Mouse (Mus musculus): ENCODE measurements around the gene Cs.

Cs gene

DNA sequence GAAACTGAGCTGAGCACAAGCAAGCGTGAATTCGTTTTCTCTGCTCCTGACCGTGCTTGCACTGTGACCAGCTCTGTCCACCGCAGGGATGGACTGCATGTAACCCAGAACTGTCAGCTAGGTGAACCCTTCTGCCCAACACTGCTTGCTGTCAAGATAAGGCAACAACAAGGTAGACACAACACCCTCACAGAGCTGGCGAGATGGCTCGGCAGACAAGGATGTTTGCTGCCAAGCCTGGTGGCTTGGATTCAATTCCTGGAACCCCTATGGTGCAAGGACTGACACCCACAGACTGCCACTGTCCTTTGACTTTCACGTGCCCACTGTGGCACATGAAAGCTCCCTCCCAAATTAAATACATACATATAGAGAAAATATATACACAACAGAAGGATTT, 66.4 kb downstream of the Cs start:
- DNase-seq (ENCODE audit: extremely low spot score, low read depth, low spot score), result no peak

DNA sequence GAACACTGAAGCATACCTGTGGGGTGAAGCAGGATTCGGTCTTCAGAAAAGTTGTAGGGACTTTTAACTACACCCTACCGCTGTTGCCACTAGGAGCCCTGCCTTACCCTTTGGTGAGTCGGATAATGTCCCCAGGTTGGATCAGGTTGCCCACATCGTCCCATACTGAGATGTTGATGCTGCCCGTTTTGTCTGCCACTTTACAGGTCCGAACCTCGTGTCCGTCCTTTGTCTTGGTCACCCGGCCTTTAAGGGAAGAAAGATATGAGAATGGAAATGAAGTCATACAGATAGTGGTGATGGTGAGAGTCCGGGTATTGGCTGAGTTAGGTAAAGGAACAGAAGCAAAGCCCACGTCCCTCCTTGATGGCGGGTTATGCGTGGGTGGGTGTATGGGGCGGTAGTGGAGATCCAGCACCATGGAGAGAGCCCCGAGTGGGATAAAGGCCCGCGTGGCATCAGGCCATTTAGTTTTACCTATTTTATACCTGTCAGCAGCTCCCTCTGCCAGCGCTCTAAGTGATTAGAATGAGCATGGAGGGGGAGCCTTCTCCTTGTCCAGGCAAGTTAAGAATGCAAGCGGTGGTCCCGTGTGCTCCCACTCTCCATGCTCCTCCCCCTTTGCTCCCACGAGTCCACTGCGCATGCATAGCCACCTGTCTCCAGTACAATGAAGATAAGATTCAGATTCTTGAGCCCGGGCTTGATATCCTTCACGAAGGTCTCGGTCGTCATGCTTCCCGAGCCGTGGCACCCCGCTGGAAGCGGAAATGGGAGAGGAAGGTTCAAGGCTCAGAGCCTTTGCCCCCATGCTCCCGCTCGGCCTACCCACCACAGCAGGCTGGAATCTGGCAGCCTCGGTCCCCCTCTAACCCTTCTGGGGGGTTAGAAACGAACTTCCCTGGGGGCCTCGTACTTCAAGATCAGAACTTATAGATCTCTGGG, 71.3 kb downstream of the Cs start:
- DNase-seq (ENCODE audit: extremely low spot score, low read depth, low spot score), result no peak

DNA sequence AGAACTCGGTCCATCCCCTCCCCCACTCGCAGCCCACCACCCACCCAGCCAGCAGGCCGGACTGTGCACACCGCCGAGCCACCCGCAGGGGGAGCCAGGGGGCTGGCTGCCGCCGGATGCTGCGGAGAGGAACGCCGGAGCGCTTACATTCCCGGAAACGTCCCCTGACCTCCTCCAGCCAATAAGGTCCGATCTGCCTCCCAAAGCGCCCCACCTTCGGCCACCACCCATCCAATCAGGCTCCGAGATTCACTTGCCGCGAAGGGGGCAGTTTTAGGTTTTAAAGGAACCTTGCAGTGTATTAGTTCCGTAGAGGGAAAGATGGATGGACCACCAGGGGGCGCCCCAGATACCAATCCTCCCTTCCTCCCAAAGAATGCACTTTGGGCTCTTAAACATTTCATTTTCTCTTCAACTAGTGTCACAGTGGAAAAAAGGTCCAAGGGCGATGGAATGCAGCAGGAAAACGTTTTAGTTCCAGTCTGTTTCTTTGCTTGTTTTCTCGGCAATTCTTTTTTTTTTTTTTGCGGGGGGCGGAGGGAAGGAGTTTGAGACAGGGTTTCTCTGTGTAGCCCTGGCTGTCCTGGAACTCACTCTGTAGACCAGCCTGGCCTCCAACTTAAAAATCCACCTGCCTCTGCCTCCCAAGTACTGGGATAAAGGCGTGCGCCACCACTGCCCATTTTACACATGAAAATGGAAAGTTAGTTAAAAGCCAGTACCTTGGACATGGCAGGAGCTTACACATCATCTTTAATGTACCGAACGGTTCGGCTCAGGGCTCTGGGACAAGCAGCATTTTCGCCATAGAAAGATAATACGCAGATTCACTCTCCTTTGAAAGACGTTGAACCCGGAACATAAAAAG, 72.4 kb downstream of the Cs start:
- DNase-seq (ENCODE audit: extremely low spot score, low read depth, low spot score), result peak; percentile 93

DNA sequence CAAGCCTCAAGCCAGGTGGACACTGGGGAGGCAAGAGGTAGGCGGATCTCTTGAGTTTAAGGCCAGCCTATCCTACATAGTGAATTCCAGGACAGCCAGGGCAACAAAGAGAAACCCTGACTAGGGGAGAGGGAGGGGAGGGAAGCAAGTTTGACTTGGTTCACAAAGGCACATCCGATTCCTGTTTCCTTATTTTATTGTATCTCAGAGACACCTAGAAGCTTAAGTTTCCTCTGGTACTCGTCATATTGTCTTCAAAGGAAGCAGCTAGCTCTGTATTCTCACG, 73.0 kb downstream of the Cs start:
- no peak for DNase-seq (ENCODE audit: extremely low spot score, low read depth, low spot score)

DNA sequence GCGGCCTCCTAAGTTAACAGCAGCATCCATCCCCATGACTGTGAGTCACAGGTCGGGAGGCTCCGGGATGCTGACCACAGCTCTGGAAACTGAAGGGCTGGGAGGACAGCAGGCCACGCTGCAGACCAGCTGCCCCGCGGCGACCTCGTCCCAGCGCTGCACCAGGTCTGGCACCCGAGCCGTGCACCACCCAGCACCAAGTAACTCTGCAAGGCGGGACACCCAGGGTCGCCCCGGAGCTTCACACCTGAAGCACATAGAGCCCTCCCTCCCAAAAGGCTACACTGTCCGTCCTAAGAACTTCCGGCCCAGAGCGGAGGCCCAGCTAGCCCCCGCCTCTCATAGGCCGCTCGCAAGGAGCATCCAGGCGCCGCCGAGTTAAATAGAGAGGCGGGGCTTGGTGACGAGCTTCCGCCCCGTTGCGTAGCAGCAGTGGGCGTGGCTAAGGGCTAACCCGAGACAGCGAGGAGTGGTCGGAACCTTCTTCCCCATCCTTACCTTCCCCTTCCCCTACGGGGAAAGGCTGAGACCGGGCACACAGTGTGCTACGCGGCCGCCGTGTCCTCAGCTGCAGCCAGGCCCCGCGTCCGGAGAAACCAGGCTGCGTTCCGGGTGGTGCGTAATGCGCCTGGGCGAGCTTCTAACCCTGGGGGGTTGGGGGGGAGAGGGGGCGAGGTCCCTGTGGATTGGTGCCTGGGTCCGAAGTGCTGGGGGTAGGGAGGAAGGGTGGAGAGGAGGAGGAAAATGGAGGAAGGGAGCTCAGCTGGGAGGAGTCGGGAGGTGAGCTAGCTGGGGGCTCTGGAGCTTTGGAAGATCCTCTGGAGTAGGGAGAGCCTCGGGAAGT, 73.9 kb downstream of the Cs start, which contains the start of the genes Nabp2 and Rnf41:
Gene Nabp2, minus strand, starts transcription at position 282 of the 844 bp plus-strand sequence.
Gene Rnf41, plus strand, starts transcription at position 447 of the 844 bp plus-strand sequence.
- DNase-seq (ENCODE audit: extremely low spot score, low read depth, low spot score), result peak; percentile 88

DNA sequence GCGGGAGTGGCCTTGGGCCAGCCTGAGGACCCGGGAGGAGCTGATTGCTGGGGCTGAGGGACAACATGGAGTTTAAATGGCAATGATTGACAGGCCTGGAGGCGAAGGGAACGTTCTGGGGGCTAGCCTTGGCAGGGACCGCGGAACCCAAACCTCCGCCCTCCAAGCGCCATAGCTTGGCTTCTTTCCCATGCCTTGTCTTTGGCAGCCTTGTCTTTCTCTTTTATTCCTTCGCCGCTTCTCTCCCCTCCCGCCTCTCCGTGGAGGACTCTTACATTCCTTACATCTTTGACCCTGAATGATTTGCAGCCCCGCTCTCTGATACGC, 74.5 kb downstream of the Cs start:
- no peak for DNase-seq (ENCODE audit: extremely low spot score, low read depth, low spot score)

Measured in hindlimb bud, embryonic 11.5 days (tissue).